Mouse (Mus musculus): ENCODE results near the gene Pou2af1. TPM values are rescaled to one million over a fixed set of nuclear protein-coding genes. Genes with fewer than 3 reads are reported as not detected.

The Pou2af1 gene
- total and polyA plus RNA-seq, 3 experiments = 0.11 TPM; not detected in 2

GRCm38 (mm10) chr9:51211191-51211590 lies 2.3 kb upstream of the Pou2af1 start:
- no peak for ATAC-seq (ENCODE audit: extremely low read depth, insufficient number of reproducible peaks, low FRiP score, poor library complexity, severe bottlenecking)
- Histone ChIP-seq H3K36me3 (replicated peaks) (no peaks in the 10 kb centered on the region), H3K4me3 (ENCODE audit: low read depth, low read length) (no peak overlapping the region), H3K4me1 (ENCODE audit: insufficient read depth, low read depth, low read length) (no peaks in the 10 kb centered on the region), H3K9me3 (replicated peaks) (no peaks in the 10 kb centered on the region), H3K27me3 (ENCODE audit: insufficient read depth, low read length) (peaks cover 12% of the 10 kb centered on the region; the same call in 1 of the 2 replicates)
- TF ChIP-seq CTCF (IDR thresholded peaks at IDR 0.05; ENCODE audit: low read depth, low read length) (no peak), TAL1 (conservative IDR thresholded peaks at IDR 0.05; ENCODE audit: low read depth, low read length) (no peak), GATA1 (IDR thresholded peaks at IDR 0.05; ENCODE audit: borderline replicate concordance, low read length) (no peak), POLR2AphosphoS5 (IDR thresholded peaks at IDR 0.05; ENCODE audit: insufficient replicate concordance, low read depth, low read length) (no peak), GATA2 (IDR thresholded peaks at IDR 0.05; ENCODE audit: borderline replicate concordance, low read depth, low read length) (no peak)
- no peak for DNase-seq (ENCODE audit: low spot score)

DNA sequence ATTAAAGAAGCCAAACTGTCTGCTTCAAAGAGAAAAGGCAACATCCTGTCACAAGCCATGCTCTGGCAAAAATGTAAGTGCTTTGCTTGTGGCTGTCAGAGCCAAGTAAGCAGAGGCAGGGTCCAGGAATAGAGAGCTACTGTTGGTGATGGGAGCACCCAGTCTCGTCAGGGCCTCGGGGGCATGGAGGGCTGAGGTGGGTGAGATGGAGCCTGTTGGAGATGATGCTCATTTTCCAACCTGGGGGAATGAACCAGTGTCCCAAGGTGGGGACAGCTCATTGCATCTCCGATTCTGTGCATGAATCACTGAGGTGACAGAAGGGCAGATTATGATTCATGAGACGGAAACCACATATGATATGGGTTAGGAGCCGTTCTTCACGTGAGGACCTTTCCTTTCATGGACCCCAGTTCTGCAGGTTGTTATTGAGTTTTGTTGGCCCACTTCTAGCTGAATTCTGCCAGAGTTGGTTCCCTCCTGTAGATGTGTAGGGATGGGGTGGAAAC lies 275 bp downstream of the Pou2af1 start:
- TF ChIP-seq GATA2 (IDR thresholded peaks at IDR 0.05; ENCODE audit: borderline replicate concordance, low read depth, low read length) = no peak
- TF ChIP-seq CTCF (IDR thresholded peaks at IDR 0.05; ENCODE audit: low read depth, low read length) = no peak
- TF ChIP-seq POLR2AphosphoS5 (IDR thresholded peaks at IDR 0.05; ENCODE audit: insufficient replicate concordance, low read depth, low read length) = no peak
- no peak for TF ChIP-seq TAL1 (conservative IDR thresholded peaks at IDR 0.05; ENCODE audit: low read depth, low read length)
- no peak for TF ChIP-seq GATA1 (IDR thresholded peaks at IDR 0.05; ENCODE audit: borderline replicate concordance, low read length)
- no peaks in the 10 kb centered on the region for H3K9me3 ChIP-seq (replicated peaks)
- no peaks in the 10 kb centered on the region for H3K36me3 ChIP-seq (replicated peaks)
- H3K27me3 ChIP-seq (ENCODE audit: insufficient read depth, low read length) = peaks cover 12% of the 10 kb centered on the region; the same call in 1 of the 2 replicates
- no peak for ATAC-seq (ENCODE audit: extremely low read depth, insufficient number of reproducible peaks, low FRiP score, poor library complexity, severe bottlenecking)
- DNase-seq (ENCODE audit: low spot score) = no peak
- no peak overlapping the region for H3K4me3 ChIP-seq (ENCODE audit: low read depth, low read length)
- no peaks in the 10 kb centered on the region for H3K4me1 ChIP-seq (ENCODE audit: insufficient read depth, low read depth, low read length)

GRCm38 (mm10) chr9:51215311-51215710 lies 1.8 kb downstream of the Pou2af1 start:
- ATAC-seq (ENCODE audit: extremely low read depth, insufficient number of reproducible peaks, low FRiP score, poor library complexity, severe bottlenecking) (no peak), DNase-seq (ENCODE audit: low spot score) (no peak)
- Histone ChIP-seq H3K36me3 (replicated peaks) (no peaks in the 10 kb centered on the region), H3K4me1 (ENCODE audit: insufficient read depth, low read depth, low read length) (no peaks in the 10 kb centered on the region), H3K4me3 (ENCODE audit: low read depth, low read length) (no peak overlapping the region), H3K9me3 (replicated peaks) (no peaks in the 10 kb centered on the region), H3K27me3 (ENCODE audit: insufficient read depth, low read length) (peaks cover 12% of the 10 kb centered on the region; the same call in 1 of the 2 replicates)
- TF ChIP-seq GATA2 (IDR thresholded peaks at IDR 0.05; ENCODE audit: borderline replicate concordance, low read depth, low read length) (no peak), CTCF (IDR thresholded peaks at IDR 0.05; ENCODE audit: low read depth, low read length) (no peak), GATA1 (IDR thresholded peaks at IDR 0.05; ENCODE audit: borderline replicate concordance, low read length) (no peak), TAL1 (conservative IDR thresholded peaks at IDR 0.05; ENCODE audit: low read depth, low read length) (no peak), POLR2AphosphoS5 (IDR thresholded peaks at IDR 0.05; ENCODE audit: insufficient replicate concordance, low read depth, low read length) (no peak)

DNA sequence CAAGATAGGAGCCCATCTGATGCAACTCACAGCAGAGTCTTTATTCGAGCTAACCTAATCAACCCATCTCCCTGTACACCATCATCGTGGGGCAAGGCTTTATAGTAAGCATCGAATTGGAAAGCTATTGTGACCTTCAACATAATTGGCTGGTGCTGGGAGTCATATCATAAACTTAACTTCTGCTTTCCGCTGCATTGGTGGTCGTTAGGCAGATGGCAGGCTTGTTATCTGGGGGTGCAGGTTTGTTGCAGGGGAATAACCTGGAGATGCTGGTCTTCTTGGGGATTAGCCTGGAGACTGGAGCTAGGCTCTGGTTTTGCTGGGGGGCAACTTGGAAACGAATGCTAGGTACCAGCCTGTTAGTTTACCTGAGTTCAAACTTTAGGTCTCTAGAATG lies 2.4 kb downstream of the Pou2af1 start:
- no peak overlapping the region for H3K4me3 ChIP-seq (ENCODE audit: low read depth, low read length)

GRCm38 (mm10) chr9:51225636-51226166 lies 12.2 kb downstream of the Pou2af1 start:
- TF ChIP-seq TAL1 (conservative IDR thresholded peaks at IDR 0.05; ENCODE audit: low read depth, low read length) = no peak
- no peak for TF ChIP-seq GATA1 (IDR thresholded peaks at IDR 0.05; ENCODE audit: borderline replicate concordance, low read length)
- Histone ChIP-seq H3K27me3 (ENCODE audit: insufficient read depth, low read length) (peaks cover 20% of the 10 kb centered on the region; the same call in 1 of the 2 replicates), H3K36me3 (replicated peaks) (no peaks in the 10 kb centered on the region), H3K9me3 (replicated peaks) (no peaks in the 10 kb centered on the region), H3K4me1 (ENCODE audit: insufficient read depth, low read depth, low read length) (no peaks in the 10 kb centered on the region), H3K4me3 (ENCODE audit: low read depth, low read length) (no peak overlapping the region)
- DNase-seq (ENCODE audit: low spot score) (no peak), ATAC-seq (ENCODE audit: extremely low read depth, insufficient number of reproducible peaks, low FRiP score, poor library complexity, severe bottlenecking) (no peak)

More for the DNA sequence above, 2.4 kb downstream of the Pou2af1 start:
- TF ChIP-seq TAL1 (conservative IDR thresholded peaks at IDR 0.05; ENCODE audit: low read depth, low read length) = no peak
- no peak for TF ChIP-seq GATA2 (IDR thresholded peaks at IDR 0.05; ENCODE audit: borderline replicate concordance, low read depth, low read length)
- TF ChIP-seq POLR2AphosphoS5 (IDR thresholded peaks at IDR 0.05; ENCODE audit: insufficient replicate concordance, low read depth, low read length) = no peak
- TF ChIP-seq CTCF (IDR thresholded peaks at IDR 0.05; ENCODE audit: low read depth, low read length) = no peak
- no peak for TF ChIP-seq GATA1 (IDR thresholded peaks at IDR 0.05; ENCODE audit: borderline replicate concordance, low read length)
- H3K27me3 ChIP-seq (ENCODE audit: insufficient read depth, low read length) = peaks cover 12% of the 10 kb centered on the region; the same call in 1 of the 2 replicates
- DNase-seq (ENCODE audit: low spot score) = no peak
- no peaks in the 10 kb centered on the region for H3K36me3 ChIP-seq (replicated peaks)
- H3K9me3 ChIP-seq (replicated peaks) = no peaks in the 10 kb centered on the region
- H3K4me1 ChIP-seq (ENCODE audit: insufficient read depth, low read depth, low read length) = no peaks in the 10 kb centered on the region
- no peak for ATAC-seq (ENCODE audit: extremely low read depth, insufficient number of reproducible peaks, low FRiP score, poor library complexity, severe bottlenecking)

- Histone ChIP-seq H3K4me3 (ENCODE audit: low read depth, low read length) (no peak overlapping the region), H3K36me3 (replicated peaks) (no peaks in the 10 kb centered on the region), H3K9me3 (replicated peaks) (no peaks in the 10 kb centered on the region), H3K4me1 (ENCODE audit: insufficient read depth, low read depth, low read length) (no peaks in the 10 kb centered on the region), H3K27me3 (ENCODE audit: insufficient read depth, low read length) (peaks cover 30% of the 10 kb centered on the region)
- TF ChIP-seq TAL1 (conservative IDR thresholded peaks at IDR 0.05; ENCODE audit: low read depth, low read length) (no peak), GATA1 (IDR thresholded peaks at IDR 0.05; ENCODE audit: borderline replicate concordance, low read length) (no peak)
- DNase-seq (ENCODE audit: low spot score) = no peak
- no peak for ATAC-seq (ENCODE audit: extremely low read depth, insufficient number of reproducible peaks, low FRiP score, poor library complexity, severe bottlenecking)
These were observed 17.3 kb downstream of the Pou2af1 start for GRCm38 (mm10) chr9:51230701-51231389.

All from G1E (cell line).